Mouse (Mus musculus) heart, postnatal 0 days (tissue): ENCODE data around the gene Ypel4.

Experiments used
- CTCF ChIP-seq: IDR thresholded peaks from 2 replicates; pipeline ENCODE4 v1.5.1; 2016; ENCODE audit warnings: antibody characterized with exemption, control low read depth, low read depth
- EP300 ChIP-seq: IDR thresholded peaks from 2 replicates; pipeline ENCODE4 v1.6.1; 2016; ENCODE audit warnings: antibody characterized with exemption, low read depth

- TF ChIP-seq CTCF (no peak), EP300 (no peak)
Observed at GRCm38 (mm10) chr2:84731206-84731605, 2.7 kb upstream of the Ypel4 start.
